Mouse (Mus musculus): ENCODE results near the gene Clec1b. TPM values are rescaled to one million over a fixed set of nuclear protein-coding genes. Genes with fewer than 3 reads are reported as not detected.

The Clec1b gene
- total RNA-seq, 2 experiments from 2014 or later, result 0.21 to 2.0 TPM

DNA sequence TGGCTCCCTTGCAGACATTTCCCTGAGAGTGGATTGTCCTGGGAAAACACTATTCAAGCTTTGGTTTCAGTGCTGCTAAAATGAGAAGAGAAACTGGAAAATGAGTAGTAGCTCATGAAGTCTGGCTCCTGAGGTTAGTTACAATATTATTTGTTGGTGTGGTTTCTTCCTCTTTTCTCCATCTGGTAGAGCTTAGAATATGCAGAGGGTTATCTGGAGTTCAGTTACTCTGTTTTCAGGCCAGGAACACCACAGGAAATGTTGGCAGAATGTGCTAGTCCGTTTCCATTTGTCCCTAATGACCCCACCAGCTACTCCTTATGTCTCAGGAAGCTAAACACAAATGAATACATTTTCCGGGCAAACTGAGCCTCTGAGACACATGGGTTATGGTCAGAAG lies 10.2 kb downstream of the Clec1b start:
- ATAC-seq (replicated peaks; ENCODE audit: poor library complexity, severe bottlenecking), result peak; percentile 92

DNA sequence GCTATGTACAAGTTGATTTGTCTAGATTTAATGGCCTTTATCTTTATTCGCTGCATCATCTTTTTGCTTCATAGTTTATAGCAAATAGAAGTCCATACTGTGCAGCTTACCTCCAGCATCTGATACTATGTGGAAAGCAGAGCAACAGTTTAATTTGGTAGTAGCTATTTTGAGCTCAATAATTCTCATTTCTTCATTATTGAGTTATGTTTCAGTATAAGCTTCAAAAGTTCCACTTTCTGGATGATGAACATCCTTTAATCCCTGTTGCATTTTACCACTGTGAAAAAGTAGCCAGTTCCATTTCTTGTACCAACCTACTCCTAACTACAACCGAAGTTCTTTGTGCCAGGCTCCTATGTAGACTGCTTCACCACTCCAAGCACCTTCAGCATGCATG lies 11.5 kb downstream of the Clec1b start, which contains the start of gene Clec9a:
Gene Clec9a, plus strand, starts transcription at position 301 of the 400 bp plus-strand sequence.
- no peak for ATAC-seq (replicated peaks; ENCODE audit: poor library complexity, severe bottlenecking)

DNA sequence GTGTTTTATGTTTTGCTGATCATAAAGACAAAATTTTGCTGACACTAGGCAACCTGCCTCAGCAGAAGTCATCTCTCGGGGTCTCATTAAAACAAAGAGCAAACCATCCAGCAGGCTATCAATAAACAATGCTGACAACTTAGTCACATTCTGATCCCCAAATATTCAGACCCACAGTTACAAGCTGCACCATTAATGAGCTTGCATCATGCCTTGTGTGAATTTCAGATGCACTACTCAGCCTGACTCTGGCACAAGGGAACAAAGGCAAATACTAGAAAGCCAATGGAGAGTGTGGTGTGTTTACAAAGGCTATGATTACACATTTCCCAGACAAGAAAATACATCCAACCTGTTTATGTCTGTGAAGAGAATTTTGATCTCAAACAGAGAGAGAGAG lies 17.1 kb downstream of the Clec1b start:
- no peak for ATAC-seq (replicated peaks; ENCODE audit: poor library complexity, severe bottlenecking)

DNA sequence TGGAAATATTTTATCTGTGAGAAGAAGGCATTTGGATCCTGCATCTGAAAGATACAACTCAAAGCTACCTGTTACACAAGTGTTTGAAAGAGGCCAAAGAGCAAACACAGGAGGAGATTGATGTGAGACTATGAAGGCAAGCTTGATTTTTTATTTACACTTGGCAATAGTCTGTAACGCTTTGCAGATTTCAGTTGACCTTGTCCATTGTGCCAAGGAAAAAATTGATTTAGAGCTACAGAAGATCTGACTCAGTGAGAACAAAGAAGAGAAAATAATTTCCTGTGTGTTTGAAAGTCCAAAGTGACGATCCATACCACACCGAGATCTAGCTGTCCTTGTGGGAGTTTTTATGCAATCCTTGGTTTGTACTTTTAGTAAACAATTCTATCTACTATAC lies 25.2 kb downstream of the Clec1b start:
- ATAC-seq (replicated peaks; ENCODE audit: poor library complexity, severe bottlenecking), result no peak

DNA sequence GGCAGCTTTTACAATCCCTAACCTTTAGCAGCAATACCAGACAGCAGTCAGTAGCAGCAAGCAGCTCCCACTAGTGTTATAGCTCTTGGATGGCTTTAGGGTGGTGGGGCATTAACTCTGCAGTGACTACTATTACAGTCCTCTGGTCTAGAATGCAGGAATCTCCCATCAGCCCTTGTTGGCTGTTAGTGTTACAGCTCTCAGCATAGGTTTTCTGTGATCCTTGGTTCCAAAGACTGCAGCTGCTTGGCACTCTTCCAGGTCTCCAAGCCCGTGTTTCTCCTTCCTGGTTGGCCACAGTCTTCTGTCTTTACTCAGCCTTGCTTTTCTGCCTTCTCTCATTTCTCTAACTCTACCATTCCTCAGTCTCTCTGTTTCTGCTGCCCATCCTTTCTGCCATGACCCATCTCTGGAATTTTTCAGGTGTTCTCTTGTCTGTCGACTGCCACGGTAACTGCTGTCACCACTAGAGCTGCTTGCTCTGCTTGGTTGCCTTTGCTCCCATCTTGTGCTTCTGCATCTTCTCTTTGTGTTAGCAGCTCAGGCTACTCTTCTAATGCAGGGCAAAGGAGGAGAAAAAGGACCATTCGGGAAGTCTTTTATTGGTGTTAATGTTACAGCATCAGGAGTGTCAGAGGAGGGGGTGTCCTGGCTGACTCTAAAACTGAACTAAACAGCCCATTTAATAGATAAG lies 26.1 kb downstream of the Clec1b start:
- ATAC-seq (replicated peaks; ENCODE audit: poor library complexity, severe bottlenecking), result no peak

DNA sequence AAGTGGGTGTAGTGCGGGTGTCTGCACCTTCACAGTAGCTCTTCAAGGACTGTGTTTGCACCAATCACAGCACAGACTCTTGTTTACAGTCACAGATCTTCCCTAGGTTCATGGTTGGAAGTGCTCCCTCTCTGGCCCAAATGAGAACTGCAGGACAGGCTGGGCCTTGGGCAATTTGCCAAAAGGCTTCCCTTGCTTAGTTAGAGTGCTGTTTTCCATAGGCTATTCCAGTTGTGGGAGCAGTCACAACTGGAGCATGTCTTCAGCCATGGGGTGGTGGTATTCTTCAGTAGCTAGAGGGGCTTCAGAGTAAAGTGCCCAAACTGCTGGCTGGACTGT lies 26.6 kb downstream of the Clec1b start:
- peak; percentile 78 for ATAC-seq (replicated peaks; ENCODE audit: poor library complexity, severe bottlenecking)

DNA sequence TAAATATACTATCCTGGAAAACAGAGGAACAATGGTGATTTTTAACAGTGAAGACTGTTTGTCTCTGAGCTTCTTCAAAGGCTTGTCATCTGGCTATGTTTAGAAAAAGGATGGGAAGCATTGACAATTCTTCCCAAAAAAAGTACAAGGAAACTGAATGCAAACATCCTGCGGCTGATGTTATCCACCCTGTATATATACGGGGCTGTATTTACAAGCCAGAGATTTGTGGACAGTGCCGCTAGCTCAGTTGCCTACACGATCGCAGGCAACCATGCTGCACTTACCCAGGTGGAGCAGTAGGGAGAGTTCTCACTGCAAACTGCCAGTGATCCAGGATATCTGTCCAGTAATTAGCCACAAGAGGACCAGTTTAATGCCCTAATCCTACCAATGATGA lies 28.1 kb downstream of the Clec1b start:
- ATAC-seq (replicated peaks; ENCODE audit: poor library complexity, severe bottlenecking), result no peak

DNA sequence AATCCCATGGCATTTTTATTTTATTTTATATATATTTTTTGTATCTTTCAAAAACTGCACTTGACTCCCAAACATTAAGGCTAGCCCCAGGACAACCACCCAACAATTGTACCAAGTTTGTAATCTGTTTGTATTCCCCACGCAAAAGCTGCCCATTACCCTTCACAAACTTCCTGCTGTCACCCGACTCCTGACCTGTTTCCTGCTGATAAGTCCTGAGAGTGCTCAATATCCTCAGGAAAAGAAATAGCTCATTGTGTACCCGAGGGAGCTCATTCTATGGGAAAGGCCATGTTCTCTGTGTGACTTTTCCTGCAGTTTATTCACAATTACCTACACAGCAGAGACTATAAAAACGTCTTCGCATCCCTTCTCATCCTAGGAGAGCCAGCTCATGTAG lies 28.7 kb downstream of the Clec1b start:
- no peak for ATAC-seq (replicated peaks; ENCODE audit: poor library complexity, severe bottlenecking)

DNA sequence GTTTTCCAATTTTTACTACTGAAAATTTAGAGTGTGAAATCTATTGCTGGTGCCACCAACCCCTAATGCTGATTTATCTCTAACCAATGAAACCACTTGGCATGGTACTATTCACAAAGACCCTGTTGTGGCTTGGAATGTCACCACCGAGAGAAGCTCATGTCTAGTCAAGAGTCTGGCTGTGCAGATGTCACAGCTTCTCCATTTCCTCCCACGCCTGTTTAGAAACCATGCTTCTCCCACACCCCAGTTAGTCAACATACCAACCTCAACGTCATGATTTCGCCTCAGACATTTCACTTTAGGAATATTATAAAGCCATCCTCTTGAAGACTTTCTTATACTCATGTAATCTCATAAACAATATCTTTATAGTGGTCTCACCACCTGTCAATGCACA lies 30.2 kb downstream of the Clec1b start:
- ATAC-seq (replicated peaks; ENCODE audit: poor library complexity, severe bottlenecking), result peak; percentile 76

DNA sequence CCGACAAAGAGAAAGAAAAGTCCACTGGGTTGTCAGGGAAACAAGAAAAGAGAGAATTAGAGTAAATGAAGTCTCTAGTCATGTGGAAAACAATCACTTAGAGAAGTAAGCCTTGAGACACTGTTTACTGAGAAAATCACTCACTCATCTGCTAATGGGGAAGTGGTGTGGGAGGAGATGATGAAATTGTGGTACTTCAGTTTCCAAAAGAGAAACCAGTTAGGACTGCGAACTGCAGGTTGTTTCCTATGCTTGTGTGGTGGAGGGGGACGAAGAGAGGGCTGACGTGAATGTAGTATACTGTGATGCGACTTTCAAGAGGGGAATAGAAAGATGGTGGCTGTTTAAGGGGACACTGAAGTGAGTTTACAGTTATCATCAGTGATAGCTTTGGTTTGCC lies 37.1 kb downstream of the Clec1b start:
- ATAC-seq (replicated peaks; ENCODE audit: poor library complexity, severe bottlenecking), result peak; percentile 99

DNA sequence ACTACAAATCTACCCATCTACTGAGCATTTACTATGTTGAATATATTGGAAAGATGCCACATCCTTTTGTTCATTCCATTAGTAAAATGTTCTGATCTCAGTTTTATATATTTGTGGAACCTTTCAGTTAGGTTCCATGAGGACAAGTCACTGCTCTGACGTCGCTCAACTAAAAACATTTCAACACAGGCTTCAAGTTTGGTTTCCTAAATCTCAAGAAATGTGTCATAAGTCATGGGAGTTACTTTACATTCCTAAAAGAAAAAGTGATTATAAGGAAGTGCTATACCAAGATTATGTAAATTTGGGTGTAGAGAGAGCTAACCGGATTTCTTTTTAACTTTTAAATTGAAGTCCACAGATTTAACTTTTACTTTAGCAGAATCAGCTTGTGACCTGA lies 38.9 kb downstream of the Clec1b start:
- peak; percentile 76 for ATAC-seq (replicated peaks; ENCODE audit: poor library complexity, severe bottlenecking)

DNA sequence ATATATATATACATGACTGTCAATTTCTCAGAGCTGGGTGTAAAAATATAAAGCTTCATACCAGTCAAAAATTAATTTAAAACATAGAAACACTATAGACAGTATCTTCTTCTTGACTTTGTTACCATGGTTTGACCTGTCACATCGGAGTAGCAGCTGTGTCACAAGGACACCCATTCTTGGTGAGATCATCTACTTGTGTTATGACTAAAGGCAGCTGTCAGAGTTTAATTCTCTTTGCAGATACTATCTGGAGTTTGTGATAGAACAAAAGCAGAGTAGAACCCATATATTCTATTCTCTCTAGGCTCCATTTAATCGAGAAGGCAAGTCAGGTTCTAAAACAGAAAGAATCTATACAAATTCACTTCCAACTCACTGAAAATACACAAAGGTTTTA lies 40.9 kb downstream of the Clec1b start:
- no peak for ATAC-seq (replicated peaks; ENCODE audit: poor library complexity, severe bottlenecking)

DNA sequence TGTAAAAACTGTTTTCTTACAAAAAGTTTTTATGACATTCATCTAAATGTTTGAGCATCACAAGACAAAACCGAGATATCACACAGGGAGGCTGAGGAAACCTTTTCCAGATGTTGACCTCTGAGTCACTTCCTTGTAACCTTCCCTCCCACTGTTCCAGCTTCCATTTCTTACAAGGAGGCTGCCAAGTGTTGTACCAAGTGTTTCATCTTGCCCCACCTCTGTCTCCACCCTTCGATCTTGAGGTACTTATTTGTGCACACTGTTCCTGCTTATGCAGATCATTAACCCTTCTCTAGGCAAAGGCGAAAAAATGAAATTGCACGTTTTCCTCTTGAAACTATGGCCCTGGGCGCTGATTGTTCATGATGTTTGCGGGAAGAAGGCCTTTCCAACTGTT lies 52.6 kb downstream of the Clec1b start:
- ATAC-seq (replicated peaks; ENCODE audit: poor library complexity, severe bottlenecking), result no peak

DNA sequence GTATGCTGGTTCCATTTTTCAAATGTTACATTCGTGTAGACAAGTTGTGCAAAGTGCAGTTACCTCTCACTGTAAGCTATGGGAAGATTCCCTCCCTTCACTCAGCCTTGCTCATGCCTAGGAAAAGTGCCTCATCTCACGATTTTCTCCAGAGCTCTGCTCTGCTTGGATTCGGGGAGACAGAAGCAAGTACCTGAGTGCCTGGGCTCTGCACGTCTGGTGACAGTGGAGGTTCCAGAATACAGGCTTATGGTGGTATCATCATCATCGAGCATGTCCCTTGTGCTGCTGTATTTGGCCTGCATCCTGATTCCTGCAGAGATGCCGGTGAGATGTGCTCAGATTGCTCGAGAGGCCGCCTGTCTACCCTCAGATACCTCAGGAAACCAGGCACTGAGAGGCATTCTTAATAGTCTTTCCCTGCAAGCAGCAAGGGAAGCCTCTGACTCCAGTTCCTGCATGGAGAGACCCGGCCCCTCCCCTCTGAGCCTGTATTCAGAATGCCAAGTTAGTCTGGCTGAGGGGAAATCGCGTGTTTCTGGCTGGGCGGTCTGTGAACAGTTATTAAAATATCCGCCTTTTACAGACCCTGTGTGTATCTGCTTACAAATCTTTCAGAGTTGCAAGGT lies 54.4 kb downstream of the Clec1b start, which contains the start of gene Clec1a:
Gene Clec1a, minus strand, starts transcription at position 590 of the 629 bp plus-strand sequence.
- peak; percentile 59 for ATAC-seq (replicated peaks; ENCODE audit: poor library complexity, severe bottlenecking)

Other genes with a start within 250 kb of the Clec1b start
- 29.6 and 31.1 TPM in 2 replicates for gene Clec2d, start 216.7 kb upstream of the Clec1b start, total RNA-seq (2014; fragmentation: Nextera tagmentation)
- 83.5 and 99.8 TPM in 2 replicates for gene Clec2d, start 216.7 kb upstream of the Clec1b start, total RNA-seq (2017)
- 60.9 and 69.3 TPM in 2 replicates for gene Cd69, start 121.9 kb upstream of the Clec1b start, total RNA-seq (2014; fragmentation: Nextera tagmentation)
- gene Cd69, start 121.9 kb upstream of the Clec1b start, total RNA-seq (2017), result 163 and 224 TPM in 2 replicates
- gene 4922502D21Rik, start 65.5 kb upstream of the Clec1b start, total RNA-seq (2014; fragmentation: Nextera tagmentation), result not detected in 2 replicates
- gene 4922502D21Rik, start 65.5 kb upstream of the Clec1b start, total RNA-seq (2017), result 1.2 TPM in 1 of 2 replicates, not detected in the other
- 318 and 331 TPM in 2 replicates for gene Clec12a, start 54.6 kb upstream of the Clec1b start, total RNA-seq (2014; fragmentation: Nextera tagmentation)
- 549 and 684 TPM in 2 replicates for gene Clec12a, start 54.6 kb upstream of the Clec1b start, total RNA-seq (2017)
- gene Clec12b, start 11.4 kb upstream of the Clec1b start, total RNA-seq (2014; fragmentation: Nextera tagmentation), result not detected in 2 replicates
- gene Clec12b, start 11.4 kb upstream of the Clec1b start, total RNA-seq (2017), result not detected in 2 replicates
- not detected in 2 replicates for gene Clec9a, start 11.6 kb downstream of the Clec1b start, total RNA-seq (2014; fragmentation: Nextera tagmentation)
- gene Clec9a, start 11.6 kb downstream of the Clec1b start, total RNA-seq (2017), result 0.60 TPM in 1 of 2 replicates, not detected in the other
- gene Clec1a, start 54.7 kb downstream of the Clec1b start, total RNA-seq (2014; fragmentation: Nextera tagmentation), result not detected in 2 replicates
- gene Clec1a, start 54.7 kb downstream of the Clec1b start, total RNA-seq (2017), result not detected in 2 replicates
- gene Olr1, start 109.9 kb downstream of the Clec1b start, total RNA-seq (2014; fragmentation: Nextera tagmentation), result 15.1 and 18.4 TPM in 2 replicates
- 16.9 and 23.2 TPM in 2 replicates for gene Olr1, start 109.9 kb downstream of the Clec1b start, total RNA-seq (2017)
- gene Tmem52b, start 115.3 kb downstream of the Clec1b start, total RNA-seq (2014; fragmentation: Nextera tagmentation), result 0.53 TPM in 1 of 2 replicates, not detected in the other
- not detected in 2 replicates for gene Tmem52b, start 115.3 kb downstream of the Clec1b start, total RNA-seq (2017)
- gene Gabarapl1, start 135.9 kb downstream of the Clec1b start, total RNA-seq (2014; fragmentation: Nextera tagmentation), result 37.4 and 45.0 TPM in 2 replicates
- gene Gabarapl1, start 135.9 kb downstream of the Clec1b start, total RNA-seq (2017), result 39.8 and 76.6 TPM in 2 replicates
- gene Klre1, start 180.6 kb downstream of the Clec1b start, total RNA-seq (2014; fragmentation: Nextera tagmentation), result not detected in 2 replicates
- gene Klre1, start 180.6 kb downstream of the Clec1b start, total RNA-seq (2017), result not detected in 2 replicates
- 9.6 TPM in 1 of 2 replicates, not detected in the other for gene Klrd1, start 194.5 kb downstream of the Clec1b start, total RNA-seq (2014; fragmentation: Nextera tagmentation)
- gene Klrd1, start 194.5 kb downstream of the Clec1b start, total RNA-seq (2017), result 0.34 TPM in 1 of 2 replicates, not detected in the other
- 6.0 and 8.4 TPM in 2 replicates for gene Klrk1, start 226.6 kb downstream of the Clec1b start, total RNA-seq (2014; fragmentation: Nextera tagmentation)
- gene Klrk1, start 226.6 kb downstream of the Clec1b start, total RNA-seq (2017), result 9.8 and 14.1 TPM in 2 replicates
- not detected in 2 replicates for gene Klrc3, start 246.0 kb downstream of the Clec1b start, total RNA-seq (2014; fragmentation: Nextera tagmentation)
- not detected in 2 replicates for gene Klrc3, start 246.0 kb downstream of the Clec1b start, total RNA-seq (2017)